Mouse (Mus musculus): ENCODE measurements at regions not wholly inside any gene's neighbourhood (a gene's known extent, or its start where the extent isn't known, plus 50 kb on each side); places are given as distances from the start of the nearest gene placed in this dataset.

DNA sequence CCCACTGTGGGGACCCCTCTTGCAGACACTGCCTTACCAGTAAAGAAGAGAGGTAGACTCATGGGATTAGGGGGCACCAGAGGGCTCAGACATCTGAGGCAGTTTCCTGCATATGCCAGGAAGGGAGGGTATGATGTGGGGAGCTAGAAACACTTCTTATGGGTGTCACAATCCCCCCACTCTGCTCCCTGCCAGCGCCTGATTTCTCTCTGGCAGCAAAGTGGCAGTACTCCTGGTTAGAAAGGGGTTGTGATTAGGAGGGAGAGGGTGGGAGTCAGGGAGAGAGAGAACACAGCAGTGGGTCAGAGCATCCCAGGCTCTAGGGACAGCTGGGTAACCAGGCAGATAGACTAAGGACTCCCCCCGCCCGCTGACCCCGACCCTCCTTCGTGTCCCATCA is 167.6 kb upstream of the Csf3r start:
- no peak for ATAC-seq
- Histone ChIP-seq H3K4me2 (ENCODE audit: low read depth, low read length) (no peak overlapping the region), H3K27me3 (ENCODE audit: insufficient read depth, low read length) (no peaks in the 10 kb centered on the region), H3K27ac (ENCODE audit: low read depth) (no peak overlapping the region), H3K9me3 (ENCODE audit: low read length) (no peaks in the 10 kb centered on the region), H3K9ac (replicated peaks) (no peak overlapping the region), H3K4me3 (ENCODE audit: low read depth, low read length) (no peak overlapping the region), H3K36me3 (replicated peaks; ENCODE audit: insufficient read depth, low read length) (no peaks in the 10 kb centered on the region), H3K4me1 (ENCODE audit: insufficient read depth) (no peaks in the 10 kb centered on the region)
- 68% methylated on average over 5 of the region's 5 CpGs for WGBS (ENCODE audit: insufficient replicate concordance)
- TF ChIP-seq CTCF (IDR thresholded peaks at IDR 0.05; ENCODE audit: low read depth) (no peak), EP300 (IDR thresholded peaks at IDR 0.05; ENCODE audit: low read depth) (no peak)
- DNase-seq, result no peak

DNA sequence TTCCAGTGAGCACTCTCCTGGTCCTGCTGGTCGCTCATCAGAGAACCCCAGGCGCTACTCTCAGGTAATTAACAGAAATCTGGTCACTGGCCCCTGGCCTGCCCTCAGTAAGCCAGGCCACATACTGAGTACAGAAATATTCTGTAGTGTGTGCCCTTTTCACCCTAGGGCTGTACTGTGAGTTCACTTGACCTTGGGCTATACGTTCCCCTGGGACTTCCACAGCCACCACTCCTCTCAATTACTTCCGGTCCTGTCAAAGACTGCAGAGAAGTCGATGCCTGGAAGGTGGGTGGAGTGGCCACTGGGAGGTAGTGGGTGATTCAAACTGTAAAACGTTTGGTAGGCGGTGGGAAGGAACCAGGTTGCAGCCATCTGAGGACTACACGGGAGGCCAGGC is 159.3 kb upstream of the Csf3r start:
- ATAC-seq, result no peak
- H3K4me2 ChIP-seq (ENCODE audit: low read depth, low read length), result no peak overlapping the region
- no peaks in the 10 kb centered on the region for H3K27me3 ChIP-seq (ENCODE audit: insufficient read depth, low read length)
- DNase-seq, result no peak
- WGBS (ENCODE audit: insufficient replicate concordance), result 17% methylated on average over 8 of the region's 8 CpGs
- H3K27ac ChIP-seq (ENCODE audit: low read depth), result no peak overlapping the region
- H3K4me1 ChIP-seq (ENCODE audit: insufficient read depth), result no peaks in the 10 kb centered on the region
- no peaks in the 10 kb centered on the region for H3K36me3 ChIP-seq (replicated peaks; ENCODE audit: insufficient read depth, low read length)
- TF ChIP-seq CTCF (IDR thresholded peaks at IDR 0.05; ENCODE audit: low read depth) (no peak), EP300 (IDR thresholded peaks at IDR 0.05; ENCODE audit: low read depth) (no peak)
- no peak overlapping the region for H3K4me3 ChIP-seq (ENCODE audit: low read depth, low read length)
- H3K9ac ChIP-seq (replicated peaks), result no peak overlapping the region
- H3K9me3 ChIP-seq (ENCODE audit: low read length), result no peaks in the 10 kb centered on the region

DNA sequence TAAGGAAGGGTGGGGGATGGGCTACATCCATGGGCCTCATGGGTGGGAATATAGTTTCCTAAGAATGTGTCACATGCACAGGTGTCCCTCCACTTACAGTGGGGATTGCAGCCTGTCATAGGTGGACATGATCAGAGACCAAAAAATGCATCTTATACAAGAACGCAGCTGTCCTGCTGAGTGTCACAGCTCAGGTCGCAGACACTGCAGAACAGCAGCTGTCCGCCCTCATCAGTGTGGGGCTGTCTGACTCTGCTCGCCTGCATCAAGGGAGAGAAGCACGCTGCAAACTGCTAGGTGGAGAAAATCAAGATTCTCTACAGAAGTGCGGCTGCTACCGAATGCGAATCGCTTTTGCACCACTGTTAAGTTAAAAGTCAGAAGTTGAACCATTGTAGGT is 158.6 kb upstream of the Csf3r start:
- TF ChIP-seq EP300 (IDR thresholded peaks at IDR 0.05; ENCODE audit: low read depth) (no peak), CTCF (IDR thresholded peaks at IDR 0.05; ENCODE audit: low read depth) (no peak)
- Histone ChIP-seq H3K27ac (ENCODE audit: low read depth) (no peak overlapping the region), H3K9ac (replicated peaks) (no peak overlapping the region), H3K9me3 (ENCODE audit: low read length) (no peaks in the 10 kb centered on the region), H3K36me3 (replicated peaks; ENCODE audit: insufficient read depth, low read length) (no peaks in the 10 kb centered on the region), H3K27me3 (ENCODE audit: insufficient read depth, low read length) (no peaks in the 10 kb centered on the region), H3K4me3 (ENCODE audit: low read depth, low read length) (no peak overlapping the region), H3K4me2 (ENCODE audit: low read depth, low read length) (no peak overlapping the region), H3K4me1 (ENCODE audit: insufficient read depth) (no peaks in the 10 kb centered on the region)
- ATAC-seq (no peak), DNase-seq (no peak)
- 73% methylated on average over 9 of the region's 9 CpGs for WGBS (ENCODE audit: insufficient replicate concordance)

DNA sequence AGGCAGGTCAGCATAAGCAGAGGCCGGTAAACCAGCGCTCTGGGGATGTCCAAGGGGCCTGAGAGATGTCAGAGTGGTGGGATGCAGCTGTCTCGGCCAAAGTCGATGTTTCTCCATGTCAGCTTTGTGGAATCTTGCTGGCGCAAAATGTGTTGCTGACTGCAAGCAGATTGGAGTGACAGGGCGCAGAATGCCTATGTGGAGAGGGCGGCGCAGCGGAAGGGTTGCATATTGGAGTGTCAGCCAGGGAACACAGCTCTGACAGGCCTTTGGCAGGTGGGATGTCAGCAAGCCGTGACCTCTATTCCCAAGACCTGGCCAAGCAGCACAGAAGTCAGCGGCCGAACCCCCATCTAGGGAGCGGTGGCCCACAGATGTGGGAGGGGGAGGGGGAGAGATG is 153.1 kb upstream of the Csf3r start:
- Histone ChIP-seq H3K4me2 (ENCODE audit: low read depth, low read length) (no peak overlapping the region), H3K27ac (ENCODE audit: low read depth) (no peak overlapping the region), H3K27me3 (ENCODE audit: insufficient read depth, low read length) (no peaks in the 10 kb centered on the region), H3K9me3 (ENCODE audit: low read length) (no peaks in the 10 kb centered on the region), H3K9ac (replicated peaks) (no peak overlapping the region), H3K4me3 (ENCODE audit: low read depth, low read length) (no peak overlapping the region), H3K36me3 (replicated peaks; ENCODE audit: insufficient read depth, low read length) (no peaks in the 10 kb centered on the region), H3K4me1 (ENCODE audit: insufficient read depth) (no peaks in the 10 kb centered on the region)
- TF ChIP-seq EP300 (IDR thresholded peaks at IDR 0.05; ENCODE audit: low read depth) (no peak), CTCF (IDR thresholded peaks at IDR 0.05; ENCODE audit: low read depth) (no peak)
- no peak for DNase-seq
- 81% methylated on average over 13 of the region's 13 CpGs for WGBS (ENCODE audit: insufficient replicate concordance)
- ATAC-seq, result no peak

DNA sequence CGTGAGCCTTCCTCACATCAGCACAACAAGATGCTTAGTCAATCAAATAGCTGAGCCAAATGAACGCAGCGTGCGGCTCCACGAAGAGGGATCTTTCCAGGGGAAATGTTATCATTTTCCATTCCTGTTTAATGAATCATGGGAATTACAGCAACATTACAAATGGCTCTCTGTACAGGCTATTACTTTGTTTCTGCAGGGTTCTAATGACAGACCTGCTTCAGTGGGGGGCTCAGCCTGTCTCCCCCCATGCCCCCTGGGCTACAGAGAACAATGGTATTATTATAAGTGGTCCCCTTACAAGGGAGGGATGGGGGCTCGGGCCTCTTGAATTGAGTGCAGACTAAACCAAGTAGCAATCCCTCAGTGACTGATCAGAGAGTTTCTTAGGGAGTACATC is 144.3 kb upstream of the Csf3r start:
- H3K9ac ChIP-seq (replicated peaks), result no peak overlapping the region
- no peak for TF ChIP-seq EP300 (IDR thresholded peaks at IDR 0.05; ENCODE audit: low read depth)
- no peak for TF ChIP-seq CTCF (IDR thresholded peaks at IDR 0.05; ENCODE audit: low read depth)
- H3K4me2 ChIP-seq (ENCODE audit: low read depth, low read length), result no peak overlapping the region
- no peaks in the 10 kb centered on the region for H3K36me3 ChIP-seq (replicated peaks; ENCODE audit: insufficient read depth, low read length)
- no peak overlapping the region for H3K4me3 ChIP-seq (ENCODE audit: low read depth, low read length)
- no peak for DNase-seq
- WGBS (ENCODE audit: insufficient replicate concordance), result 82% methylated on average over 6 of the region's 6 CpGs
- H3K9me3 ChIP-seq (ENCODE audit: low read length), result no peaks in the 10 kb centered on the region
- no peak overlapping the region for H3K27ac ChIP-seq (ENCODE audit: low read depth)
- H3K27me3 ChIP-seq (ENCODE audit: insufficient read depth, low read length), result no peaks in the 10 kb centered on the region
- no peaks in the 10 kb centered on the region for H3K4me1 ChIP-seq (ENCODE audit: insufficient read depth)
- ATAC-seq, result no peak

DNA sequence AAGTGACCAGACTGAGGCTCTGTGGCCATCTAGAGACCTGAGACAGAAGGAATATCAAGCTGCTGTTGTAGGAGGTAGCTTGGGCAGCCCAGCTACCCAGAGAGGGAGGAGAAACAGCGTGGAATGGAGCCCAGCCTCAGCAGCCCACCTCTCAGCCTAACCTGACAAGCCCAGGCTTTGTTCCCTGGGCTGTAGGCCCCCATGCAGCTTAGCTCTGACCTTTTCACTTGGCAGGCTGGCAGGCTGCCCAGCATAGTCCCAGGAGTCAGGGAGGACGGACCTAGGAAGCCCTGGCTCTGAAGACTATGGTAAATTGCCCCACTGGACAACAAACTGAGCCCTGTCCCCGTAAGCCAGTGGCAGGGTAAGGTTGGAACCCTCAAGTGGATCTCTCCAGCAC is 141.8 kb upstream of the Csf3r start:
- Histone ChIP-seq H3K9ac (replicated peaks) (no peak overlapping the region), H3K4me3 (ENCODE audit: low read depth, low read length) (no peak overlapping the region), H3K27me3 (ENCODE audit: insufficient read depth, low read length) (no peaks in the 10 kb centered on the region), H3K36me3 (replicated peaks; ENCODE audit: insufficient read depth, low read length) (no peaks in the 10 kb centered on the region), H3K9me3 (ENCODE audit: low read length) (no peaks in the 10 kb centered on the region), H3K4me1 (ENCODE audit: insufficient read depth) (no peaks in the 10 kb centered on the region), H3K27ac (ENCODE audit: low read depth) (no peak overlapping the region), H3K4me2 (ENCODE audit: low read depth, low read length) (no peak overlapping the region)
- DNase-seq (no peak), ATAC-seq (no peak)
- TF ChIP-seq EP300 (IDR thresholded peaks at IDR 0.05; ENCODE audit: low read depth) (no peak), CTCF (IDR thresholded peaks at IDR 0.05; ENCODE audit: low read depth) (no peak)
- WGBS (ENCODE audit: insufficient replicate concordance), result 47% methylated on average over 3 of the region's 3 CpGs

DNA sequence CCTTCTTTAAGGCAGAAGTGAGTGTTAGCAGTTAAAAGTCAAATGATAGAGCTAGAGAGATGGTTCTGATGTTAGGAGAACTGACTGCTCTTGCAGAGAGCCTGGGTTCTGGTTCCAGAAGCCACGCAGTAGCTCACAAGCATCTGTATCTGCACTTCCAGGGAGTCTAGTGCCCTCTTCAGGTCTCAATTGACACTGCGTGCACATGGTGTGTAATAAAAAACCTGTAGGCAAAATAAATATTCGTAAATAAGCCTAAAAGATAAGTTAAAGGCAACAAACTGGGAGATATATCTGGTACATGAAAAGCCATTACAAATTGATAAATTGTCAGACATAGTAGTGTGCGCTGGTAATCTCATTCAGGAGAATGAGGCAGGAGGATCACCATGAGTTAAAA is 133.8 kb upstream of the Csf3r start:
- no peaks in the 10 kb centered on the region for H3K4me1 ChIP-seq (ENCODE audit: insufficient read depth)
- H3K4me2 ChIP-seq (ENCODE audit: low read depth, low read length), result no peak overlapping the region
- H3K4me3 ChIP-seq (ENCODE audit: low read depth, low read length), result no peak overlapping the region
- no peaks in the 10 kb centered on the region for H3K27me3 ChIP-seq (ENCODE audit: insufficient read depth, low read length)
- ATAC-seq, result no peak
- H3K9me3 ChIP-seq (ENCODE audit: low read length), result no peaks in the 10 kb centered on the region
- no peak overlapping the region for H3K9ac ChIP-seq (replicated peaks)
- H3K27ac ChIP-seq (ENCODE audit: low read depth), result no peak overlapping the region
- peak; percentile 35 for TF ChIP-seq CTCF (IDR thresholded peaks at IDR 0.05; ENCODE audit: low read depth)
- no peak for TF ChIP-seq EP300 (IDR thresholded peaks at IDR 0.05; ENCODE audit: low read depth)
- no peak for DNase-seq
- H3K36me3 ChIP-seq (replicated peaks; ENCODE audit: insufficient read depth, low read length), result no peaks in the 10 kb centered on the region
- WGBS (ENCODE audit: insufficient replicate concordance), result 50% methylated on average over 4 of the region's 4 CpGs

All from liver, postnatal 0 days (tissue).